Mouse (Mus musculus) forebrain, embryonic 14.5 days (tissue): ENCODE data around the gene Mindy2. TPM values are rescaled to one million over a fixed set of nuclear protein-coding genes. Genes with fewer than 3 reads are reported as not detected.

Experiments
- ATAC-seq: fragments of 200-750 bp; cut with Nextera tagmentation; 2 replicates; pipeline ENCODE4 v1.8.0; 2017; ENCODE audit warnings: mild to moderate bottlenecking, moderate library complexity
- DNase-seq: peaks from one replicate; pipeline ENCODE4 v3.0.0-alpha.2; 2015; ENCODE audit warnings: low spot score
- H3K27ac ChIP-seq: fragments of 300-500 bp; sonication (generic); 2 replicates; pipeline ENCODE4 v1.5.1; 2014; ENCODE audit warnings: low read depth, mild to moderate bottlenecking, control low read depth, low read length, moderate library complexity
- H3K27me3 ChIP-seq: fragments of 300-500 bp; sonication (generic); replicated peaks from 2 replicates; pipeline ENCODE4 v1.6.1; 2014; ENCODE audit warnings: low read length, control low read depth, mixed read lengths; ENCODE audit not compliant: control insufficient read depth, insufficient read depth
- H3K36me3 ChIP-seq: fragments of 300-500 bp; sonication (generic); 2 replicates; pipeline ENCODE4 v1.6.1; 2014; ENCODE audit warnings: low read length, control low read depth; ENCODE audit not compliant: control insufficient read depth, insufficient read depth
- H3K4me1 ChIP-seq: fragments of 300-500 bp; sonication (generic); 2 replicates; pipeline ENCODE4 v1.6.1; 2014; ENCODE audit warnings: antibody characterized with exemption, low read length, control low read depth; ENCODE audit not compliant: control insufficient read depth, insufficient read depth
- H3K4me2 ChIP-seq: fragments of 300-500 bp; sonication (generic); 2 replicates; pipeline ENCODE4 v1.6.1; 2014; ENCODE audit warnings: mild to moderate bottlenecking, control low read depth, low read length
- H3K4me3 ChIP-seq: fragments of 300-500 bp; sonication (generic); 2 replicates; pipeline ENCODE4 v1.5.1; 2014; ENCODE audit warnings: low read depth, low read length, control low read depth
- H3K9ac ChIP-seq: fragments of 300-500 bp; sonication (generic); 2 replicates; pipeline ENCODE4 v1.6.1; 2014; ENCODE audit warnings: mild to moderate bottlenecking, low read length, control low read depth, moderate library complexity
- H3K9me3 ChIP-seq: fragments of 300-500 bp; sonication (generic); replicated peaks from 2 replicates; pipeline ENCODE4 v1.6.1; 2016; ENCODE audit warnings: low read length, control low read depth, mixed read lengths; ENCODE audit not compliant: control insufficient read depth
- WGBS: fragments of 180-500 bp; shearing (Covaris S2); extraction: QIAGEN DNeasy Blood & Tissue Kit; methylation state at CpG from one replicate; pipeline ENCODE4 v1.1.7; 2014; 5-methylcytosine and 5-hydroxymethylcytosine counted together
- polyA plus RNA-seq: library from polyadenylated mRNA; unstranded; fragments of >200 nt; fragmentation: Nextera tagmentation; extraction: Ambion mirVana; gene quantifications from 2 replicates; pipeline ENCODE4 v1.2.1, GENCODE M21; 2014

Gene Mindy2
- polyA plus RNA-seq, 1 experiment from 2014 or later: 12.4 TPM

DNA sequence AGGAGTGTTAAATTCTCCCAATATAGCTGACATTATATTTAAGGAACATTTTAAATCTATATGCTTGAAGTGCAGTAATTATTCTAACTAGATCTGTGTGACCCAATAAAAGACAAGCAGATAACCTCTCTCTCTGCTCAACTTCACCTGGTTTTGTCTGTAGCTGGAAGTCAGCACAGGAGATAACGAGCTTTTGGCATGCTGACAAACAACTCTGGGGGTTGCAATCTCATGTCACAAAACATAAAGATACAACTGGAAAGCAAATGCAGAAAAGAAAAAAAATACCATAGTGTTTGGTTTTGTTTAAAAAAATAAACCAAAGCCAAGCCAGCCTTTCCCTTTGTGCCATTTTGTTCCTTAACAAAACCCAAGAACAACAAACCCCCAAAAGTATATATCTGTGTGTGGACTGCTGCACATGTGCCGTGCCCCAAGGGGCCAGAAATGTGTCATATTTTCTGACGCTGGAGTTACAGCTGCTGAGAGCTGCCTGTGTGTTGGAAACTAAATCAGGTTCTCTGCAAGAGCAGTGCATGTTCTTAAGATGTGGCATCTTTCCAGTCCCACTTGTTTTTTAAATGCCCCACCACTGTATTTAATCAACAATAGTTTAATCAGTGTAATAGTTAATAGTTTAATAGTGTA lies 45.8 kb downstream of the Mindy2 start:
- DNase-seq (no peak), ATAC-seq (no peak)
- Histone ChIP-seq H3K4me1 (no peaks in the 10 kb centered on the region), H3K4me3 (no peak overlapping the region), H3K27ac (no peak overlapping the region), H3K4me2 (no peak overlapping the region), H3K9ac (no peak overlapping the region), H3K36me3 (peaks cover 11% of the 10 kb centered on the region; the same call in 1 of the 2 replicates), H3K27me3 (no peaks in the 10 kb centered on the region), H3K9me3 (no peaks in the 10 kb centered on the region)
- WGBS: 49% methylated on average over 3 of the region's 3 CpGs

DNA sequence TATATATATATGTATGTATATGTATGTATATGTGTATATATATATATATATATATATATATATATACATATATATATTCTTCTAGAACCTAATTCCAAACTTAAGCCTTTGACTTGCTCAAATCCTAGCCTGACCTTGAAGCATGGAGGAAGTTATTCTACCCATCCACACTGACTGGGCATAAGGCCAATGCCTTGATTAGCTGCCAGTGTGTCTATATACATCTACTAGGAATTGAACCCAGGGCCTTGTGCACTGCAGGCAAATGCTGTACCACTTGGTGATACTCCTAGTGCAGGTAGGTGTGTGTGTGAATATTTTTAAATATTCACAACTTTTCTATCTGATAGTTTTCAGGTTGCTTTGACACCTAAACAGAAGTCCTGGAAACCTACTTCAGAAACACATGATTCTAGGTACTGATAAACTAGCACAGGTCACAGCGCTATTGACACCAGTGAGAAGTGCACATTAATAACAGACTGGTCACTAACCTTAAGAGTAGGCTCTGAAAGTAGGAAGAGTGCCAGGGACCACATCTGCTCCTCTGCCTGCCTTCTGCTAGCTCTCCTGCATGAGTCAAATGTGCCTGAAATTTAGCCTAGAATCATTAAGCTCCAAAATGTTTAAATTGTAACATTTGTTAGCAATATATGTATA lies 54.7 kb downstream of the Mindy2 start:
- no peaks in the 10 kb centered on the region for H3K27me3 ChIP-seq
- H3K4me2 ChIP-seq: no peak overlapping the region
- WGBS: 91% methylated on average over 1 of the region's 1 CpGs
- H3K4me3 ChIP-seq: no peak overlapping the region
- ATAC-seq (no peak), DNase-seq (peak; percentile 28)
- no peak overlapping the region for H3K9ac ChIP-seq
- no peaks in the 10 kb centered on the region for H3K4me1 ChIP-seq
- H3K36me3 ChIP-seq: peaks cover 18% of the 10 kb centered on the region
- no peak overlapping the region for H3K27ac ChIP-seq
- H3K9me3 ChIP-seq: no peaks in the 10 kb centered on the region

DNA sequence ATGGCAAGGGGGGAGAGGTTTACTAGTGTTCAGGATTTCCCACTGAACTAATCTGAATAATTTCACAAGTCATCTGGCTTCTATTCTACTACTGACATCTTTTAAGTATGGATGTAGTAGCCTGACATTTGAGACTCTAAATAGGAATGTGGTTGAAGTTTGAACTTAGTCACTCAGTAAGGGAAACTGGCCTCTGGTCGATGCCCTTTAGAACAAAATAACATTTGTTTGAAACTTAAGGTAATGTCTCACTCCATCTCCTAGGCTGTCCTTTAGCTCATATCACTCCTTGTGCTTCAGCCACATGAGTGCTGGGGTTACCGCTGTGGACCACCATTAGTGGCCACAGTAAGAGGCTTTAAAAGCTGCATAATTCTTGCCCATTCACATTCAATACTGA lies 58.7 kb downstream of the Mindy2 start:
- DNase-seq (no peak), ATAC-seq (no peak)
- Histone ChIP-seq H3K36me3 (peaks cover 13% of the 10 kb centered on the region; the same call in 1 of the 2 replicates), H3K4me3 (no peak overlapping the region), H3K27ac (no peak overlapping the region), H3K9me3 (no peaks in the 10 kb centered on the region), H3K9ac (no peak overlapping the region), H3K27me3 (no peaks in the 10 kb centered on the region), H3K4me1 (no peaks in the 10 kb centered on the region), H3K4me2 (no peak overlapping the region)
- 96% methylated on average over 2 of the region's 2 CpGs for WGBS

DNA sequence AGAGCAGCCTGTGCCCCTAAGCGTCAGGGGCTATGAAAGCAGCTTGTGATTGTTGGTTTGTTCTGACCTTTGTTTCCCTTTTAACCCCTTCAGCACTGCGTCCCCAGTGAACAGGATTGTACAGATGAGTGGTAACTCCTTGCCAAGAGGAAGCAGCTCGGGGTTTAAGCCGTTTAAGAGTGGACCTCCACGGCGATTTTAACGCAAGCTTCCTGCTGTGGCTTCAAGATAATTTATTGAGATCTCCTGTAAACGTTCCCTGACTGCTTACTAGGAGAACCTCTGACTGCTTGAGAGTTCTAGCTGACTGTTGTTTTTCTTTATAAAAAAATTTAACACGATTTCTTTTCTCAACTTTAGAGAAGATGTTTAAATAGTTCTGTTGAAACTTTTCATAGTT lies 65.5 kb downstream of the Mindy2 start:
- no peaks in the 10 kb centered on the region for H3K4me1 ChIP-seq
- DNase-seq: no peak
- H3K9me3 ChIP-seq: no peaks in the 10 kb centered on the region
- H3K27me3 ChIP-seq: no peaks in the 10 kb centered on the region
- 73% methylated on average over 9 of the region's 9 CpGs for WGBS
- no peak for ATAC-seq
- H3K4me3 ChIP-seq: no peak overlapping the region
- H3K9ac ChIP-seq: no peak overlapping the region
- peaks cover 79% of the 10 kb centered on the region for H3K36me3 ChIP-seq
- H3K4me2 ChIP-seq: no peak overlapping the region
- no peak overlapping the region for H3K27ac ChIP-seq

GRCm38 (mm10) chr9:70590775-70591174 lies 66.2 kb downstream of the Mindy2 start:
- Histone ChIP-seq H3K4me1 (no peaks in the 10 kb centered on the region), H3K27ac (no peak overlapping the region), H3K4me3 (no peak overlapping the region), H3K9ac (no peak overlapping the region), H3K27me3 (no peaks in the 10 kb centered on the region), H3K4me2 (no peak overlapping the region), H3K36me3 (peaks cover 86% of the 10 kb centered on the region), H3K9me3 (no peaks in the 10 kb centered on the region)
- ATAC-seq: no peak
- no peak for DNase-seq
- 91% methylated on average over 4 of the region's 4 CpGs for WGBS

DNA sequence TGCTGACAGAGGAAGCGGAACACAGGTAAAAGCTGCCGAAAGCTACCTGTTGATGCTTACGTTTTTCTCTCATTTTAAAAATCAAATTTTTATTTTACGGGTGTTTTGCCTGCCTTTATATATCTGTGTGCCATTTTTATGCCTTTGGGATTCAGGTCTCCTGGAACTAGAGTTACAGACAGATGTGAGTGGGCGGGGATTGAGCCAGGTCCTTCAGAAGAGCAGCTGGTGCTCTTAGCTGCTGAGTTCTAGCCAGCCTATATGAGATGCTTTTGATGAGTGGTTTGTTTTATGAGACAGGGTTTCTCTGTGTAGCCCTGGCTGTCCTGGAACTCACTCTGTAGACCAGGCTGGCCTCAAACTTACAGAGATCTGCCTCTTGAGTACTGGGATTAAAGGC lies 69.8 kb downstream of the Mindy2 start:
- Histone ChIP-seq H3K4me1 (no peaks in the 10 kb centered on the region), H3K27ac (no peak overlapping the region), H3K9me3 (no peaks in the 10 kb centered on the region), H3K27me3 (no peaks in the 10 kb centered on the region), H3K4me2 (no peak overlapping the region), H3K4me3 (no peak overlapping the region), H3K36me3 (peaks cover 88% of the 10 kb centered on the region), H3K9ac (no peak overlapping the region)
- 100% methylated on average over 5 of the region's 5 CpGs for WGBS
- ATAC-seq: no peak
- no peak for DNase-seq

- 91% methylated on average over 5 of the region's 5 CpGs for WGBS
- no peak overlapping the region for H3K4me3 ChIP-seq
- H3K4me2 ChIP-seq: no peak overlapping the region
- H3K9ac ChIP-seq: no peak overlapping the region
- no peaks in the 10 kb centered on the region for H3K27me3 ChIP-seq
- no peaks in the 10 kb centered on the region for H3K9me3 ChIP-seq
- no peak overlapping the region for H3K27ac ChIP-seq
- no peaks in the 10 kb centered on the region for H3K4me1 ChIP-seq
- no peak for DNase-seq
- H3K36me3 ChIP-seq: peaks cover 87% of the 10 kb centered on the region
- ATAC-seq: no peak
Observed at GRCm38 (mm10) chr9:70585172-70585571, 71.8 kb downstream of the Mindy2 start.

DNA sequence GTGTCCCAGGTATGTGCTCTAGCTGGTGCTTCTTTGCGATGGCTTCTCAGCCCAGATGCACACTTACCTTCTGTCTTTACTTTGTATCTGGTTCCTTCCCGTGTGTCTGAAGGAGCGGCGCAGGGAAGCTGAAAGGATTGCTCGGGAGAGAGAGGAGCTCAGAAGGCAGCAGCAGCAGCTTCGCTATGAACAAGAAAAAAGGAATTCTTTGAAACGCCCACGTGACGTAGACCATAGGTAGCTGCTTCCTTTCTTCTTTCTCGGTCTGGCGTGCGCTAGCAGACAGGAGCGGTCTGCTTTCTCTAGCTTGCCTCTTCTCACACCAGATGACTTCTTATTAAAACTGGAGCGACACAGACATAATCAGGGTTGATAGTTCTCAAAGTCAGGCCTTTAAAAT lies 72.3 kb downstream of the Mindy2 start:
- Histone ChIP-seq H3K4me2 (no peak overlapping the region), H3K9me3 (no peaks in the 10 kb centered on the region), H3K27me3 (no peaks in the 10 kb centered on the region), H3K9ac (no peak overlapping the region), H3K4me1 (no peaks in the 10 kb centered on the region), H3K36me3 (peaks cover 87% of the 10 kb centered on the region), H3K27ac (no peak overlapping the region), H3K4me3 (no peak overlapping the region)
- DNase-seq (no peak), ATAC-seq (no peak)
- WGBS: 85% methylated on average over 14 of the region's 14 CpGs

DNA sequence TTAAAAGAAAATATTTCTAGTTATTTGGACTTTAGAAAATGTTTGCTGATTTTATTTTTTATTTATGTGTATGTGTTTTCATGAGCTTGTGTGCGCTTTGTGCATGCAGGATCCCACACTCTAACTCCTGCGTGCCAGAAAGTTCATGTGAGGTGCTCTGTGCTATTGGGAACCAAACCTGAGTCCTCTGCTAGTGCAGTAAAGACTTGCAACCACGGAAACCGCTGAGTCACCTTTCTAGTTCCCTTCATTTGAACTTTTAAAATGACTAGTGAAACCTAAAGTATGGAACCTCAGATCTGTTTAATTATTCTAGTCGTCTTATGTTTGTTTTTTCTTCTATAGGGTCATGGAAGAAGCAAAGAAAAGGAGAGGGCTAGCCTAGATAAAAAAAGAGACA lies 76.0 kb downstream of the Mindy2 start:
- Histone ChIP-seq H3K4me3 (no peak overlapping the region), H3K9me3 (no peaks in the 10 kb centered on the region), H3K27ac (no peak overlapping the region), H3K9ac (no peak overlapping the region), H3K4me2 (no peak overlapping the region), H3K4me1 (no peaks in the 10 kb centered on the region), H3K36me3 (peaks cover 73% of the 10 kb centered on the region), H3K27me3 (no peaks in the 10 kb centered on the region)
- DNase-seq (no peak), ATAC-seq (no peak)
- 91% methylated on average over 5 of the region's 5 CpGs for WGBS
